Mouse (Mus musculus): ENCODE results near the gene Ptgfrn.

The Ptgfrn gene

GRCm38 (mm10) chr3:101110043-101110837 lies at the start of gene Ptgfrn:
Gene Ptgfrn (minus strand): TSS chr3:101110278.
- peak; percentile 46; the same call in 1 of the 2 replicates for ATAC-seq (ENCODE audit: insufficient number of reproducible peaks, low FRiP score, low TSS enrichment)

- ATAC-seq (ENCODE audit: insufficient number of reproducible peaks, low FRiP score, low TSS enrichment): no peak
These were observed 49.6 kb upstream of the Ptgfrn start for GRCm38 (mm10) chr3:101159701-101160100.

GRCm38 (mm10) chr3:101154067-101154466 lies 44.0 kb upstream of the Ptgfrn start:
- ATAC-seq (ENCODE audit: insufficient number of reproducible peaks, low FRiP score, low TSS enrichment): no peak

GRCm38 (mm10) chr3:101153341-101153740 lies 43.3 kb upstream of the Ptgfrn start:
- ATAC-seq (ENCODE audit: insufficient number of reproducible peaks, low FRiP score, low TSS enrichment): no peak

- no peak for ATAC-seq (ENCODE audit: insufficient number of reproducible peaks, low FRiP score, low TSS enrichment)
These were observed 36.2 kb upstream of the Ptgfrn start for GRCm38 (mm10) chr3:101146126-101146772.

- ATAC-seq (ENCODE audit: insufficient number of reproducible peaks, low FRiP score, low TSS enrichment): no peak
These were observed 35.4 kb upstream of the Ptgfrn start for GRCm38 (mm10) chr3:101145292-101146046.

- no peak for ATAC-seq (ENCODE audit: insufficient number of reproducible peaks, low FRiP score, low TSS enrichment)
These were observed 34.4 kb upstream of the Ptgfrn start for GRCm38 (mm10) chr3:101144366-101144948.

- ATAC-seq (ENCODE audit: insufficient number of reproducible peaks, low FRiP score, low TSS enrichment): no peak
These were observed 33.4 kb upstream of the Ptgfrn start for GRCm38 (mm10) chr3:101143465-101143864.

- ATAC-seq (ENCODE audit: insufficient number of reproducible peaks, low FRiP score, low TSS enrichment): no peak
These were observed 31.8 kb upstream of the Ptgfrn start for GRCm38 (mm10) chr3:101141864-101142263.

GRCm38 (mm10) chr3:101139958-101140357 lies 29.9 kb upstream of the Ptgfrn start:
- no peak for ATAC-seq (ENCODE audit: insufficient number of reproducible peaks, low FRiP score, low TSS enrichment)

- ATAC-seq (ENCODE audit: insufficient number of reproducible peaks, low FRiP score, low TSS enrichment): no peak
These were observed 26.4 kb upstream of the Ptgfrn start for GRCm38 (mm10) chr3:101136483-101136882.

GRCm38 (mm10) chr3:101134861-101135260 lies 24.8 kb upstream of the Ptgfrn start:
- no peak for ATAC-seq (ENCODE audit: insufficient number of reproducible peaks, low FRiP score, low TSS enrichment)

GRCm38 (mm10) chr3:101132981-101133380 lies 22.9 kb upstream of the Ptgfrn start:
- no peak for ATAC-seq (ENCODE audit: insufficient number of reproducible peaks, low FRiP score, low TSS enrichment)

- ATAC-seq (ENCODE audit: insufficient number of reproducible peaks, low FRiP score, low TSS enrichment): no peak
These were observed 21.7 kb upstream of the Ptgfrn start for GRCm38 (mm10) chr3:101131772-101132171.

- no peak for ATAC-seq (ENCODE audit: insufficient number of reproducible peaks, low FRiP score, low TSS enrichment)
These were observed 20.4 kb upstream of the Ptgfrn start for GRCm38 (mm10) chr3:101130526-101130925.

- no peak for ATAC-seq (ENCODE audit: insufficient number of reproducible peaks, low FRiP score, low TSS enrichment)
These were observed 19.5 kb upstream of the Ptgfrn start for GRCm38 (mm10) chr3:101129620-101130019.

- no peak for ATAC-seq (ENCODE audit: insufficient number of reproducible peaks, low FRiP score, low TSS enrichment)
These were observed 19.0 kb upstream of the Ptgfrn start for GRCm38 (mm10) chr3:101129090-101129489.

GRCm38 (mm10) chr3:101127766-101128165 lies 17.7 kb upstream of the Ptgfrn start:
- ATAC-seq (ENCODE audit: insufficient number of reproducible peaks, low FRiP score, low TSS enrichment): no peak

GRCm38 (mm10) chr3:101124716-101125115 lies 14.6 kb upstream of the Ptgfrn start:
- ATAC-seq (ENCODE audit: insufficient number of reproducible peaks, low FRiP score, low TSS enrichment): no peak

- no peak for ATAC-seq (ENCODE audit: insufficient number of reproducible peaks, low FRiP score, low TSS enrichment)
These were observed 12.4 kb upstream of the Ptgfrn start for GRCm38 (mm10) chr3:101122479-101122878.

GRCm38 (mm10) chr3:101117774-101118173 lies 7.7 kb upstream of the Ptgfrn start:
- ATAC-seq (ENCODE audit: insufficient number of reproducible peaks, low FRiP score, low TSS enrichment): no peak
